Mouse (Mus musculus): Measurements from ENCODE around the gene Mybl2.

The Mybl2 gene

GRCm38 (mm10) chr2:163111413-163112201 lies 57.1 kb downstream of the Mybl2 start:
- DNase-seq (ENCODE audit: low spot score in 2 of 2) = no peak

- DNase-seq (ENCODE audit: low spot score in 2 of 2) = no peak
Measured at GRCm38 (mm10) chr2:163120626-163121352, 66.3 kb downstream of the Mybl2 start.

GRCm38 (mm10) chr2:163121353-163121660 lies 66.8 kb downstream of the Mybl2 start:
- DNase-seq (ENCODE audit: low spot score in 2 of 2) = no peak

GRCm38 (mm10) chr2:163122319-163122718 lies 67.8 kb downstream of the Mybl2 start:
- no peak for DNase-seq (ENCODE audit: low spot score in 2 of 2)

GRCm38 (mm10) chr2:163123496-163123895 lies 69.0 kb downstream of the Mybl2 start:
- no peak for DNase-seq (ENCODE audit: low spot score in 2 of 2)

GRCm38 (mm10) chr2:163130837-163131236 lies 76.3 kb downstream of the Mybl2 start:
- no peak for DNase-seq (ENCODE audit: low spot score in 2 of 2)

GRCm38 (mm10) chr2:163132314-163132713 lies 77.8 kb downstream of the Mybl2 start:
- no peak for DNase-seq (ENCODE audit: low spot score in 2 of 2)
